Mouse (Mus musculus): ENCODE measurements around the gene Pus7l.

Gene Pus7l

GRCm38 (mm10) chr15:94478706-94479105 lies 64.6 kb downstream of the Pus7l start:
- no peak for DNase-seq (ENCODE audit: inconsistent age in 2 of 2, low spot score in 1 of 2)

- DNase-seq (ENCODE audit: inconsistent age in 2 of 2, low spot score in 1 of 2), result no peak
Measured at GRCm38 (mm10) chr15:94477287-94477686, 66.1 kb downstream of the Pus7l start.

GRCm38 (mm10) chr15:94475975-94476374 lies 67.4 kb downstream of the Pus7l start:
- no peak for DNase-seq (ENCODE audit: inconsistent age in 2 of 2, low spot score in 1 of 2)
